Mouse (Mus musculus): ENCODE data around the gene Hnrnph3. TPM values are rescaled to one million over a fixed set of nuclear protein-coding genes. Genes with fewer than 3 reads are reported as not detected.

The Hnrnph3 gene
- total and polyA plus RNA-seq, 3 experiments: 9.5 to 37.8 (median 15.1) TPM

DNA sequence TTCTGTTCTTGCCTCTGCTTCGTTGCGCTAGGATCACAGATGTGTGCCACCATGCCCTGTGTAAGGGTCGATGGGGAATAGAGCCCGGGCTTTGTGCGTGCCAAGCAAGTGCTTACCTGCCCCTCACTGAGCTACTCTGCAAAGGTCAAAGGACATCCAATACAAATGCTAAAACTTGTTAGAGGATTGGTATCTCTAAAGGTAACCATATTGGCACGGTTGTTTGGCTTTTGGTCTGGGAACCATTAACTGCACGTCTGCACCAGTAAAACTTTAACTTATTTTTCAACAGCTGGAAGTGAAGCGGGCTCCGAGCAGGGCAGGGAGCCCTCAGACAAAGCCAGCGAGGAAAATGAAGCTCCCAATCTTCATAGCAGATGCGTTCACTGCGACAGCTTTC is 37.2 kb upstream of the Hnrnph3 start:
- H3K9me3 ChIP-seq (replicated peaks; ENCODE audit: low read length): no peaks in the 10 kb centered on the region
- TF ChIP-seq EP300 (IDR thresholded peaks at IDR 0.05; ENCODE audit: low read length): no peak
- no peak overlapping the region for H3K4me2 ChIP-seq (ENCODE audit: insufficient read depth, low read depth, poor library complexity, severe bottlenecking)
- H3K36me3 ChIP-seq (replicated peaks in 1 of 2; ENCODE audit: control insufficient read depth in 1 of 2, insufficient read depth in 1 of 2, low read length in 1 of 2): no peaks in the 10 kb centered on the region
- no peaks in the 10 kb centered on the region for H3K27me3 ChIP-seq (replicated peaks)
- no peak overlapping the region for H3K27ac ChIP-seq (ENCODE audit: insufficient read depth, low read depth)
- no peak overlapping the region for H3K9ac ChIP-seq (ENCODE audit: insufficient read depth, low read depth)
- peaks cover 0 to 5% of the 10 kb centered on the region in 2 experiments; a peak in 1 of 4 replicates for H3K4me1 ChIP-seq (ENCODE audit: control insufficient read depth in 1 of 2, insufficient read depth in 2 of 2)
- in situ Hi-C loops (cut with MboI; ENCODE audit: low pct_ligation_motif_present, low pct_unique_long_range_greater_than_20kb, low sequenced_read_pairs): no loop called here
- no peaks in the 10 kb centered on the region for H3K79me2 ChIP-seq (replicated peaks; ENCODE audit: control insufficient read depth, extremely low read depth, insufficient read depth, poor library complexity, severe bottlenecking)
- dilution Hi-C loops (cut with MboI; ENCODE audit: extremely low pct_ligation_motif_present, extremely low pct_unique_long_range_greater_than_20kb, low sequenced_read_pairs): no loop called here
- no peak overlapping the region for H3K4me3 ChIP-seq (replicated peaks in 1 of 3; ENCODE audit: low read depth in 2 of 3, low read length in 2 of 3, poor library complexity in 1 of 3)
- no peak for DNase-seq (ENCODE audit: extremely low read depth)

DNA sequence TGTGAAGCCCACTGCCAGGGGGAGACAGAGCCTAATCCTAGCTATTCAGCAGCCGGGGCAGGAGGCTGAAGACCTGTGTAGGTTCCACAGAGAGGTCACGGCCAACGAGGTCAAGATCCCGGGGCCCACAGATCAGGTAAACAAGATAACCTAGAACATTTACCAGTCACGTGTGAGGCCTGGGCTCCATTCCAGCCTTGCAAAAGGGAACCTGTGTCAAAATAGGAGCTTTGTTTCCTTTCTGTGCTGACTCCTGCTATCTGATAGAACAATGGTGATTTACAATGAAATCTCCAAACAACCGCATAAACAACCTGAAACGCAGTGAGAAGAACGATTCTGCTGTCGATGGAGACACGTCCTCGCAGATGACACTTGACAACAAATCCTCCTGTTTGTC is 36.4 kb upstream of the Hnrnph3 start:
- no peak overlapping the region for H3K9ac ChIP-seq (ENCODE audit: insufficient read depth, low read depth)
- no peak overlapping the region for H3K4me2 ChIP-seq (ENCODE audit: insufficient read depth, low read depth, poor library complexity, severe bottlenecking)
- in situ Hi-C loops (cut with MboI; ENCODE audit: low pct_ligation_motif_present, low pct_unique_long_range_greater_than_20kb, low sequenced_read_pairs): no loop called here
- dilution Hi-C loops (cut with MboI; ENCODE audit: extremely low pct_ligation_motif_present, extremely low pct_unique_long_range_greater_than_20kb, low sequenced_read_pairs): no loop called here
- H3K36me3 ChIP-seq (replicated peaks in 1 of 2; ENCODE audit: control insufficient read depth in 1 of 2, insufficient read depth in 1 of 2, low read length in 1 of 2): no peaks in the 10 kb centered on the region
- H3K9me3 ChIP-seq (replicated peaks; ENCODE audit: low read length): no peaks in the 10 kb centered on the region
- no peak for DNase-seq (ENCODE audit: extremely low read depth)
- no peak for TF ChIP-seq USF1 (IDR thresholded peaks at IDR 0.05; ENCODE audit: low read depth, low read length)
- TF ChIP-seq E2F4 (IDR thresholded peaks at IDR 0.05; ENCODE audit: insufficient replicate concordance, low read depth, low read length): no peak
- no peak for TF ChIP-seq ZC3H11A (IDR thresholded peaks at IDR 0.05; ENCODE audit: low read depth, low read length)
- TF ChIP-seq ZNF384 (IDR thresholded peaks at IDR 0.05; ENCODE audit: low read depth, low read length): no peak
- TF ChIP-seq MYC (IDR thresholded peaks at IDR 0.05; ENCODE audit: low read depth, low read length): no peak
- TF ChIP-seq SIN3A (IDR thresholded peaks at IDR 0.05; ENCODE audit: low read length): no peak
- no peak for TF ChIP-seq BHLHE40 (IDR thresholded peaks at IDR 0.05; ENCODE audit: low read depth, low read length)
- TF ChIP-seq EP300 (IDR thresholded peaks at IDR 0.05; ENCODE audit: low read length): no peak
- no peak for TF ChIP-seq KAT2A (IDR thresholded peaks at IDR 0.05; ENCODE audit: insufficient replicate concordance, low read length)
- no peak for TF ChIP-seq MAFK (IDR thresholded peaks at IDR 0.05; ENCODE audit: insufficient replicate concordance, low read length)
- no peak for TF ChIP-seq RCOR1 (conservative IDR thresholded peaks at IDR 0.05; ENCODE audit: low read depth, low read length)
- TF ChIP-seq MAZ (IDR thresholded peaks at IDR 0.05; ENCODE audit: low read depth, low read length): no peak
- TF ChIP-seq CHD1 (IDR thresholded peaks at IDR 0.05; ENCODE audit: low read depth, low read length): no peak
- no peak overlapping the region for H3K27ac ChIP-seq (ENCODE audit: insufficient read depth, low read depth)
- H3K4me3 ChIP-seq (replicated peaks in 1 of 3; ENCODE audit: low read depth in 2 of 3, low read length in 2 of 3, poor library complexity in 1 of 3): no peak overlapping the region
- H3K79me2 ChIP-seq (replicated peaks; ENCODE audit: control insufficient read depth, extremely low read depth, insufficient read depth, poor library complexity, severe bottlenecking): no peaks in the 10 kb centered on the region
- no peaks in the 10 kb centered on the region for H3K27me3 ChIP-seq (replicated peaks)
- no peaks in the 10 kb centered on the region for H3K4me1 ChIP-seq (ENCODE audit: control insufficient read depth in 1 of 2, insufficient read depth in 2 of 2)

DNA sequence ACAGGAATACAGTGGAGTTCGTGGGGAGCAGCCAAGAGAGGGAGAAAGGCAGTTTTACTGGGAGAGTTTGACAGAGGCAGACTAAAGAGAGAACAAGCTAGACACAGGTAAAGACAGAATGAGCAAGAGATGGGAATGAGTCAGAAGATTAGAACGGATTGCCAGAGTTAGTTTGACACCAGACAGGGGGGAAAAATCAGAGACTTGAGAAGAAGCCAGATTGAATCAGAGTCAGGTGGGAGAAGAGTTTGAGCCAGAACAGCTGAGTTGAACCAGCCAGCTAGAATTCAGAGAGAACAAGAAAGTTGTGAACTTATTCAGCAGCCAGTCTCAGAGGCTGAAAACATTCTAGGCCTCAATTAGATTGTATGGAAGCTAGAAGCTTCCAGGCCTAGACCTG is 35.8 kb upstream of the Hnrnph3 start, which contains the start of gene Pbld1:
Gene Pbld1, plus strand, starts transcription at position 301 of the 400 bp plus-strand sequence.
- dilution Hi-C loops (cut with MboI; ENCODE audit: extremely low pct_ligation_motif_present, extremely low pct_unique_long_range_greater_than_20kb, low sequenced_read_pairs): no loop called here

More for the DNA sequence above, 35.8 kb upstream of the Hnrnph3 start, which contains the start of gene Pbld1:
- no peak within 1 kb of the TSS for H3K4me3 ChIP-seq (replicated peaks in 1 of 3; ENCODE audit: low read depth in 2 of 3, low read length in 2 of 3, poor library complexity in 1 of 3)
- no peaks in the 10 kb centered on the region for H3K36me3 ChIP-seq (replicated peaks in 1 of 2; ENCODE audit: control insufficient read depth in 1 of 2, insufficient read depth in 1 of 2, low read length in 1 of 2)
- H3K9ac ChIP-seq (ENCODE audit: insufficient read depth, low read depth): no peak within 1 kb of the TSS
- no peaks in the 10 kb centered on the region for H3K4me1 ChIP-seq (ENCODE audit: control insufficient read depth in 1 of 2, insufficient read depth in 2 of 2)
- H3K9me3 ChIP-seq (replicated peaks; ENCODE audit: low read length): no peaks in the 10 kb centered on the region
- H3K27ac ChIP-seq (ENCODE audit: insufficient read depth, low read depth): no peak within 1 kb of the TSS
- DNase-seq (ENCODE audit: extremely low read depth): no peak
- in situ Hi-C loops (cut with MboI; ENCODE audit: low pct_ligation_motif_present, low pct_unique_long_range_greater_than_20kb, low sequenced_read_pairs): no loop called here
- TF ChIP-seq ZC3H11A (IDR thresholded peaks at IDR 0.05; ENCODE audit: low read depth, low read length) (no peak), MAX (IDR thresholded peaks at IDR 0.05; ENCODE audit: low read length) (no peak), MXI1 (IDR thresholded peaks at IDR 0.05; ENCODE audit: low read depth, low read length) (no peak), MAFK (IDR thresholded peaks at IDR 0.05; ENCODE audit: insufficient replicate concordance, low read length) (no peak), CHD1 (IDR thresholded peaks at IDR 0.05; ENCODE audit: low read depth, low read length) (no peak)
- no peak within 1 kb of the TSS for H3K4me2 ChIP-seq (ENCODE audit: insufficient read depth, low read depth, poor library complexity, severe bottlenecking)
- no peaks in the 10 kb centered on the region for H3K79me2 ChIP-seq (replicated peaks; ENCODE audit: control insufficient read depth, extremely low read depth, insufficient read depth, poor library complexity, severe bottlenecking)
- H3K27me3 ChIP-seq (replicated peaks): no peaks in the 10 kb centered on the region

Measured in CH12.LX (cell line).